Mouse (Mus musculus) intestine, postnatal 0 days (tissue): ENCODE results near the gene Ptpn18. TPM values are rescaled to one million over a fixed set of nuclear protein-coding genes. Genes with fewer than 3 reads are reported as not detected.

Experiments used
- ATAC-seq: fragments of 200-750 bp; cut with Nextera tagmentation; 2 replicates; pipeline ENCODE4 v1.8.0; 2017; ENCODE audit warnings: mild to moderate bottlenecking, moderate TSS enrichment, moderate library complexity
- H3K27ac ChIP-seq: fragments of 300-500 bp; sonication (generic); 2 replicates; pipeline ENCODE4 v1.5.1; 2014; ENCODE audit warnings: mild to moderate bottlenecking, low read depth, low read length, moderate library complexity
- H3K27me3 ChIP-seq: fragments of 300-500 bp; sonication (generic); replicated peaks from 2 replicates; pipeline ENCODE4 v1.6.1; 2014; ENCODE audit warnings: low read length, mixed read lengths; ENCODE audit not compliant: control insufficient read depth, insufficient read depth
- H3K36me3 ChIP-seq: fragments of 300-500 bp; sonication (generic); 2 replicates; pipeline ENCODE4 v1.6.1; 2014; ENCODE audit warnings: mild to moderate bottlenecking, moderate library complexity; ENCODE audit not compliant: control insufficient read depth, insufficient read depth
- H3K4me1 ChIP-seq: fragments of 300-500 bp; sonication (generic); replicated peaks from 2 replicates; pipeline ENCODE4 v1.6.1; 2014; ENCODE audit warnings: antibody characterized with exemption, low read length, mixed read lengths; ENCODE audit not compliant: control insufficient read depth, insufficient read depth
- H3K4me2 ChIP-seq: fragments of 300-500 bp; sonication (generic); replicated peaks from 2 replicates; pipeline ENCODE4 v1.6.1; 2014; ENCODE audit warnings: low read depth, mild to moderate bottlenecking, moderate library complexity
- H3K4me3 ChIP-seq: fragments of 300-500 bp; sonication (generic); 2 replicates; pipeline ENCODE4 v1.5.1; 2014; ENCODE audit warnings: low read depth, low read length
- H3K9ac ChIP-seq: fragments of 300-500 bp; sonication (generic); 2 replicates; pipeline ENCODE4 v1.6.1; 2014; ENCODE audit warnings: mild to moderate bottlenecking, low read depth, low read length
- H3K9me3 ChIP-seq: fragments of 300-500 bp; sonication (generic); 2 replicates; pipeline ENCODE4 v1.6.1; 2016; ENCODE audit warnings: mixed run types; ENCODE audit not compliant: control insufficient read depth
- CTCF ChIP-seq: sonication (generic); IDR thresholded peaks from 2 replicates; pipeline ENCODE4 v1.5.1; 2016; ENCODE audit warnings: low read depth, mild to moderate bottlenecking, control low read depth, antibody characterized with exemption, moderate library complexity
- whole genome bisulfite sequencing: fragments of 180-500 bp; shearing (Covaris S2); extraction: QIAGEN DNeasy Blood & Tissue Kit; methylation state at CpG from one replicate; pipeline ENCODE4 v1.1.7; 2014; 5-methylcytosine and 5-hydroxymethylcytosine counted together
- polyA plus RNA-seq: library from polyadenylated mRNA; unstranded; fragments of >200 nt; fragmentation: Nextera tagmentation; extraction: Ambion mirVana; gene quantifications from 2 replicates; pipeline ENCODE4 v1.2.1, GENCODE M21; 2015

Ptpn18 gene
- polyA plus RNA-seq, 1 experiment from 2014 or later: 35.3 TPM

- Histone ChIP-seq H3K4me3 (no peak overlapping the region), H3K4me2 (no peak overlapping the region), H3K27ac (no peak overlapping the region), H3K9me3 (no peaks in the 10 kb centered on the region), H3K27me3 (no peaks in the 10 kb centered on the region), H3K36me3 (no peaks in the 10 kb centered on the region), H3K4me1 (no peaks in the 10 kb centered on the region), H3K9ac (no peak overlapping the region)
- ATAC-seq: no peak
- 34% methylated on average over 7 of the region's 7 CpGs for WGBS
- peak; percentile 83 for TF ChIP-seq CTCF
Observed at GRCm38 (mm10) chr1:34462766-34463165, 3.2 kb downstream of the Ptpn18 start.

- Histone ChIP-seq H3K4me1 (no peaks in the 10 kb centered on the region), H3K27me3 (no peaks in the 10 kb centered on the region), H3K36me3 (no peaks in the 10 kb centered on the region), H3K9ac (no peak overlapping the region), H3K9me3 (no peaks in the 10 kb centered on the region), H3K4me3 (no peak overlapping the region), H3K4me2 (no peak overlapping the region), H3K27ac (no peak overlapping the region)
- TF ChIP-seq CTCF: no peak
- 86% methylated on average over 8 of the region's 8 CpGs for WGBS
- no peak for ATAC-seq
Observed at GRCm38 (mm10) chr1:34464310-34464817, 4.8 kb downstream of the Ptpn18 start.

- H3K4me2 ChIP-seq: no peak overlapping the region
- no peak overlapping the region for H3K9ac ChIP-seq
- WGBS: 71% methylated on average over 6 of the region's 6 CpGs
- no peaks in the 10 kb centered on the region for H3K4me1 ChIP-seq
- TF ChIP-seq CTCF: no peak
- ATAC-seq: no peak
- H3K4me3 ChIP-seq: no peak overlapping the region
- no peaks in the 10 kb centered on the region for H3K9me3 ChIP-seq
- H3K36me3 ChIP-seq: no peaks in the 10 kb centered on the region
- H3K27me3 ChIP-seq: no peaks in the 10 kb centered on the region
- no peak overlapping the region for H3K27ac ChIP-seq
Observed at GRCm38 (mm10) chr1:34465445-34465844, 5.9 kb downstream of the Ptpn18 start.

GRCm38 (mm10) chr1:34468051-34468450, 8.5 kb downstream of the Ptpn18 start:
- ATAC-seq: no peak
- no peak overlapping the region for H3K9ac ChIP-seq
- no peak for TF ChIP-seq CTCF
- no peak overlapping the region for H3K4me3 ChIP-seq
- H3K4me1 ChIP-seq: no peaks in the 10 kb centered on the region
- H3K27ac ChIP-seq: no peak overlapping the region
- 63% methylated on average over 3 of the region's 3 CpGs for WGBS
- no peak overlapping the region for H3K4me2 ChIP-seq
- no peaks in the 10 kb centered on the region for H3K36me3 ChIP-seq
- no peaks in the 10 kb centered on the region for H3K9me3 ChIP-seq
- H3K27me3 ChIP-seq: no peaks in the 10 kb centered on the region

- Histone ChIP-seq H3K27me3 (no peaks in the 10 kb centered on the region), H3K9ac (no peak overlapping the region), H3K4me2 (no peak overlapping the region), H3K9me3 (no peaks in the 10 kb centered on the region), H3K36me3 (no peaks in the 10 kb centered on the region), H3K4me3 (no peak overlapping the region), H3K27ac (no peak overlapping the region), H3K4me1 (no peaks in the 10 kb centered on the region)
- WGBS: 80% methylated on average over 4 of the region's 4 CpGs
- TF ChIP-seq CTCF: no peak
- no peak for ATAC-seq
Observed at GRCm38 (mm10) chr1:34468500-34468899, 8.9 kb downstream of the Ptpn18 start.

- H3K36me3 ChIP-seq: no peaks in the 10 kb centered on the region
- no peak overlapping the region for H3K9ac ChIP-seq
- no peak overlapping the region for H3K27ac ChIP-seq
- no peak for TF ChIP-seq CTCF
- 79% methylated on average over 5 of the region's 5 CpGs for WGBS
- no peaks in the 10 kb centered on the region for H3K4me1 ChIP-seq
- no peaks in the 10 kb centered on the region for H3K27me3 ChIP-seq
- no peaks in the 10 kb centered on the region for H3K9me3 ChIP-seq
- H3K4me3 ChIP-seq: no peak overlapping the region
- H3K4me2 ChIP-seq: no peak overlapping the region
- no peak for ATAC-seq
Observed at GRCm38 (mm10) chr1:34469801-34470200, 10.2 kb downstream of the Ptpn18 start.
